Mouse (Mus musculus) liver, postnatal 0 days (tissue): ENCODE measurements at regions not wholly inside any gene's neighbourhood (a gene's known extent, or its start where the extent isn't known, plus 50 kb on each side); places are given as distances from the start of the nearest gene placed in this dataset.

Experiments
- CTCF ChIP-seq: sonication (generic); IDR thresholded peaks from 2 replicates; pipeline ENCODE4 v1.5.1; 2016; ENCODE audit warnings: antibody characterized with exemption, low read depth
- EP300 ChIP-seq: IDR thresholded peaks from 2 replicates; pipeline ENCODE4 v1.6.1; 2016; ENCODE audit warnings: antibody characterized with exemption, low read depth, mild to moderate bottlenecking

- TF ChIP-seq EP300 (no peak), CTCF (no peak)
Measured at GRCm38 (mm10) chr14:47958171-47958570, 162.5 kb upstream of the Peli2 start.
